Mouse (Mus musculus) hindbrain, embryonic 10.5 days (tissue): ENCODE data around the gene Pip5k1b. TPM values are rescaled to one million over a fixed set of nuclear protein-coding genes. Genes with fewer than 3 reads are reported as not detected.
A peak's percentile ranks its signal among the peaks of the same experiment; 100 is the strongest.

Source experiments
- DNase-seq: peaks from one replicate; pipeline ENCODE4 v3.0.0-alpha.2; 2017; ENCODE audit warnings: low spot score
- H3K27ac ChIP-seq: fragments of 300-500 bp; sonication (generic); 2 replicates; pipeline ENCODE4 v1.5.1; 2016; ENCODE audit warnings: mild to moderate bottlenecking, moderate library complexity
- H3K27me3 ChIP-seq: fragments of 300-500 bp; sonication (generic); 2 replicates; pipeline ENCODE4 v1.6.1; 2016; ENCODE audit warnings: mild to moderate bottlenecking; ENCODE audit not compliant: poor library complexity, insufficient read depth, severe bottlenecking
- H3K36me3 ChIP-seq: fragments of 300-500 bp; sonication (generic); 2 replicates; pipeline ENCODE4 v1.6.1; 2016; ENCODE audit warnings: mild to moderate bottlenecking, moderate library complexity
- H3K4me1 ChIP-seq: fragments of 300-500 bp; sonication (generic); replicated peaks from 2 replicates; pipeline ENCODE4 v1.6.1; 2016; ENCODE audit warnings: mild to moderate bottlenecking
- H3K4me3 ChIP-seq: fragments of 300-500 bp; sonication (generic); 2 replicates; pipeline ENCODE4 v1.5.1; 2016; ENCODE audit warnings: mild to moderate bottlenecking, moderate library complexity
- H3K9me3 ChIP-seq: fragments of 300-500 bp; sonication (generic); 2 replicates; pipeline ENCODE4 v1.6.1; 2016; ENCODE audit warnings: mild to moderate bottlenecking, moderate library complexity
- WGBS: fragments of 180-500 bp; shearing (Covaris S2); methylation state at CpG from one replicate; pipeline ENCODE4 v1.1.7; 2016; 5-methylcytosine and 5-hydroxymethylcytosine counted together
- polyA plus RNA-seq: library from polyadenylated mRNA; unstranded; fragments of >200 nt; fragmentation: Nextera tagmentation; extraction: Ambion mirVana; gene quantifications from 2 replicates; pipeline ENCODE4 v1.2.1, GENCODE M21; 2016

Gene Pip5k1b
- polyA plus RNA-seq, 1 experiment from 2014 or later = 0.82 TPM

DNA sequence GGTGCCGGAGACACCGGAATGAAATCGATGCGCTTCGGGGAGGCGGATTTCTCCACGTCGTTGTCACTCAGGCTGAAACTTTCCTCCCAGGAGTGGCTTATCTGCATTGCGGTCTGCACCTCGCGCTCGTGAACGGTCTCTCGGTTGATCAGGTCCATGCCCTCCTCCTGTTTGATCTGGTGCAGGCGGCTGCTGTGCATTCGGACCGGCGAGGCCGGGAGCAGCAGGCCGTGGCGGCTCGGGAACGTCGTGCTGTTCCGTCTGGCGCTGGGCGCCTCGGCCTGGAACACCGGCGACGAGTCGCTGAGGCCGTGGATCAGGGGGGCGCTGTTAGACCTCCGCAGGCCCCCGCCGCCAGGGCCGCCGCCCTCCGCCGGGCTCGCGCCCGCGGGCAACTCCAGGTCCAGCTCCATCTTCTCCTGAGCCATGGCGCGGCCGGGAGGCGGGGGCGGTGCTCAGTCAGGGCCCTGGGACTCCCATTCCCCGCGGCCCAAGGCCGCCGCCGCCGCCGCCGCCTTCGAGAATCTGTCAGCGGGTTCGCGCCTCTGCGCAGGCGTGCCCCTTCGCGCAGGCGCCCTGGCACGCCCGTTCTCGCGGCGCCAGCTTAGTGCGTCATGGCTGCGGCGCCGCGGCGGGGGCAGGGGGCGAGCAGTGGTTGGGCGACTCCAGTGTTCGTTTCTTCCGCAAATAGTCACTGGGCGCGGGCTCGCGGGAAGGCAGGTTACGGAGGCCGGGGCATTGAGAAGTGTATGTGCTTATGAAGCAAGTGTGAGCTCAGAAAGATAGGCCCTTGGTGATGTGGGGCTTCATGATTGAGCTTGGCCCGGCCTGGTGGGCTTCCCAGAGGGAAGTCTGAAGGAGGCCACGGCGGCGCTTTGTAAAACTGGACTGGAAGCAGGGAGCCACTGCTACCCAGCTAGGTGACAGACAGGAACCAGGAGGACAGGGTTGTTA lies 78.5 kb downstream of the Pip5k1b start, which contains the start of gene Fam122a:
Gene Fam122a (minus strand): TSS at position 428 of the 954 bp plus-strand sequence.
- H3K27me3 ChIP-seq = no peaks in the 10 kb centered on the region
- peaks cover 12% of the 10 kb centered on the region for H3K36me3 ChIP-seq
- peak; percentile 92 for DNase-seq
- no peaks in the 10 kb centered on the region for H3K9me3 ChIP-seq
- peak within 1 kb of the TSS; percentile 98 for H3K27ac ChIP-seq
- H3K4me1 ChIP-seq = peaks cover 28% of the 10 kb centered on the region
- under 1% methylated on average over 92 of the region's 92 CpGs for WGBS
- peak within 1 kb of the TSS; percentile 64 for H3K4me3 ChIP-seq

GRCm38 (mm10) chr19:24476461-24476860 lies 79.2 kb downstream of the Pip5k1b start:
- peak overlapping the region; percentile 64 for H3K4me3 ChIP-seq
- peaks cover 27% of the 10 kb centered on the region for H3K4me1 ChIP-seq
- no peak for DNase-seq
- no peaks in the 10 kb centered on the region for H3K27me3 ChIP-seq
- no peaks in the 10 kb centered on the region for H3K9me3 ChIP-seq
- WGBS = 1% methylated on average over 11 of the region's 11 CpGs
- H3K36me3 ChIP-seq = peaks cover 12% of the 10 kb centered on the region
- peak overlapping the region; percentile 98 for H3K27ac ChIP-seq

- Histone ChIP-seq H3K4me1 (peaks cover 27% of the 10 kb centered on the region), H3K36me3 (peaks cover 12% of the 10 kb centered on the region), H3K27ac (no peak overlapping the region), H3K4me3 (no peak overlapping the region), H3K9me3 (no peaks in the 10 kb centered on the region), H3K27me3 (no peaks in the 10 kb centered on the region)
- no peak for DNase-seq
- 86% methylated on average over 6 of the region's 6 CpGs for WGBS
These were observed 80.4 kb downstream of the Pip5k1b start for GRCm38 (mm10) chr19:24475281-24475680.

GRCm38 (mm10) chr19:24472512-24472911 lies 83.2 kb downstream of the Pip5k1b start:
- Histone ChIP-seq H3K36me3 (peaks cover 12% of the 10 kb centered on the region), H3K27ac (no peak overlapping the region), H3K4me1 (peaks cover 20% of the 10 kb centered on the region), H3K4me3 (no peak overlapping the region), H3K27me3 (no peaks in the 10 kb centered on the region), H3K9me3 (no peaks in the 10 kb centered on the region)
- no peak for DNase-seq
- 92% methylated on average over 5 of the region's 5 CpGs for WGBS

- Histone ChIP-seq H3K27me3 (no peaks in the 10 kb centered on the region), H3K9me3 (no peaks in the 10 kb centered on the region), H3K4me3 (no peak overlapping the region), H3K36me3 (peaks cover 12% of the 10 kb centered on the region), H3K27ac (no peak overlapping the region), H3K4me1 (peaks cover 19% of the 10 kb centered on the region)
- DNase-seq = no peak
- 92% methylated on average over 6 of the region's 6 CpGs for WGBS
These were observed 84.1 kb downstream of the Pip5k1b start for GRCm38 (mm10) chr19:24471538-24471937.

DNA sequence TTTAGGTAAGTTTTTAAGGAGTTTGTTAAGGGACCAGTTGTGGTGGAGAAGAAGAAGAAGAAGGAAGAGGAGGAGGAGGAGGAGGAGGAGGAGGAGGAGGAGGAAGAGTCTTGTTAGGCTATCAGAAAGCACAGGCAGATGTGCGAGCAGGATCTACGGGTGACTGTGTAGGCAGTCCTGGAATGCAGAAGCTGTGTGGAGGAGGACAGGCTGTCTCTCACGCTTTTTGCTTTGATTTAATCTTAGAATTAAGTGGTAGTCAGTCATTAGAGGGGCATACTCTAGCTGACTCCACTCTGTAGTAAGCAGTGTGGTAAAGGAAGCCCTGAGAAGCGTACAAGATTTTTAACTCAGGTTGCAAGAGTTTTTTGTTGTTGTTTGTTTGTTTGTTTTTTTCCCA lies 86.5 kb downstream of the Pip5k1b start:
- H3K36me3 ChIP-seq = peaks cover 10% of the 10 kb centered on the region
- no peak overlapping the region for H3K27ac ChIP-seq
- no peaks in the 10 kb centered on the region for H3K27me3 ChIP-seq
- DNase-seq = no peak
- peaks cover 5% of the 10 kb centered on the region; the same call in 1 of the 2 replicates for H3K4me1 ChIP-seq
- WGBS = 59% methylated on average over 4 of the region's 4 CpGs
- H3K4me3 ChIP-seq = no peak overlapping the region
- H3K9me3 ChIP-seq = no peaks in the 10 kb centered on the region

GRCm38 (mm10) chr19:24468616-24469015 lies 87.1 kb downstream of the Pip5k1b start:
- DNase-seq = no peak
- peaks cover 5% of the 10 kb centered on the region; the same call in 1 of the 2 replicates for H3K4me1 ChIP-seq
- H3K36me3 ChIP-seq = peaks cover 6% of the 10 kb centered on the region; the same call in 1 of the 2 replicates
- H3K4me3 ChIP-seq = no peak overlapping the region
- no peaks in the 10 kb centered on the region for H3K9me3 ChIP-seq
- H3K27ac ChIP-seq = no peak overlapping the region
- WGBS = 80% methylated on average over 3 of the region's 3 CpGs
- no peaks in the 10 kb centered on the region for H3K27me3 ChIP-seq

- Histone ChIP-seq H3K4me1 (no peaks in the 10 kb centered on the region), H3K27ac (no peak overlapping the region), H3K9me3 (no peaks in the 10 kb centered on the region), H3K27me3 (no peaks in the 10 kb centered on the region), H3K36me3 (no peaks in the 10 kb centered on the region), H3K4me3 (no peak overlapping the region)
- 88% methylated on average over 3 of the region's 3 CpGs for WGBS
- DNase-seq = no peak
These were observed 92.7 kb downstream of the Pip5k1b start for GRCm38 (mm10) chr19:24463011-24463410.

- DNase-seq = no peak
- H3K4me3 ChIP-seq = no peak overlapping the region
- no peaks in the 10 kb centered on the region for H3K27me3 ChIP-seq
- 94% methylated on average over 6 of the region's 6 CpGs for WGBS
- no peak overlapping the region for H3K27ac ChIP-seq
- no peaks in the 10 kb centered on the region for H3K9me3 ChIP-seq
- H3K4me1 ChIP-seq = peaks cover 29% of the 10 kb centered on the region
- H3K36me3 ChIP-seq = no peaks in the 10 kb centered on the region
These were observed 99.0 kb downstream of the Pip5k1b start for GRCm38 (mm10) chr19:24456591-24457231.

GRCm38 (mm10) chr19:24455249-24455960 lies 100.3 kb downstream of the Pip5k1b start:
- 84% methylated on average over 6 of the region's 6 CpGs for WGBS
- no peak for DNase-seq
- peaks cover 29% of the 10 kb centered on the region for H3K4me1 ChIP-seq

GRCm38 (mm10) chr19:24454451-24454850 lies 101.2 kb downstream of the Pip5k1b start:
- Histone ChIP-seq H3K9me3 (no peaks in the 10 kb centered on the region), H3K27ac (peak overlapping the region; percentile 84), H3K4me1 (peaks cover 29% of the 10 kb centered on the region), H3K4me3 (no peak overlapping the region), H3K27me3 (no peaks in the 10 kb centered on the region), H3K36me3 (no peaks in the 10 kb centered on the region)
- 91% methylated on average over 2 of the region's 2 CpGs for WGBS
- DNase-seq = no peak

More at GRCm38 (mm10) chr19:24455249-24455960, 100.3 kb downstream of the Pip5k1b start:
- Histone ChIP-seq H3K4me3 (no peak overlapping the region), H3K9me3 (no peaks in the 10 kb centered on the region), H3K27me3 (no peaks in the 10 kb centered on the region), H3K36me3 (no peaks in the 10 kb centered on the region), H3K27ac (no peak overlapping the region)

DNA sequence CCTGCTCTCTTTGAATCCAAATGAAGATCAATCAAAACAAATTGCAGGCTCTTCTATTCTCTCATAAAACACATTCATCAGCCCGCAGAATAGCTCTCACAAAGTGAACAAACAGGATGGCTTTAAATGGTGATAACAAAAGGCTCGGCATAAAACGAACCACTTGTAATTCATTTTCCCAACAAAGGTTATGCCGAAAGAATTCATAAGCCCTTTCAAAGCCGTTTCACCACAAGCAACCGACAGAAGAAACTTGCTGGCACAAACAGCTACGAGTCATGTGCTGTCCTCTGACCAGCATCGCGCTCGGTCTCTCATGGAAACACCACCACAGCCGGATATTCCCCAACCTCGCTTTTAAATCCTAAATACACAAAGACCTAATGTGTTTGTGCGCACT lies 102.3 kb downstream of the Pip5k1b start:
- Histone ChIP-seq H3K27ac (peak overlapping the region; percentile 84), H3K36me3 (no peaks in the 10 kb centered on the region), H3K4me3 (no peak overlapping the region), H3K27me3 (no peaks in the 10 kb centered on the region), H3K9me3 (no peaks in the 10 kb centered on the region), H3K4me1 (peaks cover 29% of the 10 kb centered on the region)
- no peak for DNase-seq
- 61% methylated on average over 13 of the region's 13 CpGs for WGBS
